Mouse (Mus musculus) cerebellum, adult 2 months (tissue): ENCODE data around the gene Hist3h2ba.

Source experiments
- CTCF ChIP-seq: fragments of 200-500 bp; IDR thresholded peaks from 2 replicates; pipeline ENCODE4 v1.5.1; 2011; ENCODE audit warnings: low read depth, mild to moderate bottlenecking, control low read depth, low read length, moderate library complexity, borderline replicate concordance; ENCODE audit not compliant: insufficient read depth
- POLR2A ChIP-seq: fragments of 200-500 bp; IDR thresholded peaks from 2 replicates; pipeline ENCODE4 v1.6.1; 2011; ENCODE audit warnings: low read length, control low read depth, borderline replicate concordance; ENCODE audit not compliant: insufficient read depth

DNA sequence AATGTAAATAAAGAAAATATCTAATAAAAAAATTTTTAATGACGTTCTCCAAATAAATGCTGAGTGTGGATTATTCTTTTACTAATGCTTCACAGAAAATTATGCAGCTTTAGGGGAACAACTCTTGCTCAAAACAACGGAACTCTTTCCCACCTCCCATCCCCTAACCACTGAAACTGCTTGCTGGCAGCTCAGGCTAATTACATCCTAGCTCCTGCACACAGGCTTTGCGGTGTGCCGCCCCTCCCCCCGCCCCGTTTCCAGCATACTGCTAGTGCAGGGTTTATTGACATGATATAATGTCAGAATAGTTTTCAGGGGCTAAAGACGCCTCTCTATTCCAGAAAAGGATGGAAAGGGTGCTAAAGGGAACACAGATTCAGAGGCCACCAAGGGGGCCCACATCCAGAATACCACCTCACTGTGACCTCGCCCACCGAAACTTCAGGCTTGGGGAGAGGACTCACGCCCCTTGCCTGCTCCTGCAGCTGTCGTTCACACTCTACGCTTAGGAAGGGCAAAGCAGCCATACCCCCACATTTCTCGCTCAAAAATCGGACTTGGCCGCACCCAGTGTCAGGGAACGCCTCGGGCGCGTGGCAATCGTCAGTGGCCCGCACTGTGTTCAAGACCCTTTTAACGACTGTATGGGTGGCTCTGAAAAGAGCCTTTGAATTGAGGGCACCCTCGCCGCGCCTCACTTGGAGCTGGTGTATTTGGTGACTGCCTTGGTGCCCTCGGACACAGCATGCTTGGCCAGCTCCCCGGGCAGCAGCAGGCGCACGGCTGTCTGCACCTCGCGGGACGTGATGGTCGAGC, 4.8 kb downstream of the Hist3h2ba start:
- TF ChIP-seq CTCF (no peak), POLR2A (no peak)
